Mouse (Mus musculus) neural tube, embryonic 15.5 days (tissue): ENCODE results near the gene Spata17. TPM values are rescaled to one million over a fixed set of nuclear protein-coding genes. Genes with fewer than 3 reads are reported as not detected.
A peak's percentile ranks its signal among the peaks of the same experiment; 100 is the strongest.

ENCODE experiments used
- ATAC-seq: fragments of 200-750 bp; cut with Nextera tagmentation; 2 replicates; pipeline ENCODE4 v1.8.0; 2017; ENCODE audit warnings: mild to moderate bottlenecking, moderate TSS enrichment, moderate library complexity; ENCODE audit not compliant: low FRiP score
- H3K27ac ChIP-seq: fragments of 300-500 bp; sonication (generic); replicated peaks from 2 replicates; pipeline ENCODE4 v1.5.1; 2015; ENCODE audit warnings: mild to moderate bottlenecking, inconsistent platforms
- H3K27me3 ChIP-seq: fragments of 300-500 bp; sonication (generic); replicated peaks from 2 replicates; pipeline ENCODE4 v1.6.1; 2015; ENCODE audit warnings: inconsistent platforms
- H3K36me3 ChIP-seq: fragments of 300-500 bp; sonication (generic); 2 replicates; pipeline ENCODE4 v1.6.1; 2015; ENCODE audit warnings: inconsistent platforms
- H3K4me1 ChIP-seq: fragments of 300-500 bp; sonication (generic); 2 replicates; pipeline ENCODE4 v1.6.1; 2015; ENCODE audit warnings: inconsistent platforms
- H3K4me2 ChIP-seq: fragments of 300-500 bp; sonication (generic); 2 replicates; pipeline ENCODE4 v1.6.1; 2015; ENCODE audit warnings: inconsistent platforms, mild to moderate bottlenecking, moderate library complexity
- H3K4me3 ChIP-seq: fragments of 300-500 bp; sonication (generic); replicated peaks from 2 replicates; pipeline ENCODE4 v1.5.1; 2015; ENCODE audit warnings: mild to moderate bottlenecking, inconsistent platforms
- H3K9ac ChIP-seq: fragments of 300-500 bp; sonication (generic); replicated peaks from 2 replicates; pipeline ENCODE4 v1.6.1; 2015; ENCODE audit warnings: mild to moderate bottlenecking, inconsistent platforms
- H3K9me3 ChIP-seq: fragments of 300-500 bp; sonication (generic); replicated peaks from 2 replicates; pipeline ENCODE4 v1.6.1; 2016; ENCODE audit warnings: inconsistent platforms
- WGBS: fragments of 180-500 bp; shearing (Covaris S2); methylation state at CpG from one replicate; pipeline ENCODE4 v1.1.7; 2015; ENCODE audit warnings: mixed read lengths; 5-methylcytosine and 5-hydroxymethylcytosine counted together
- polyA plus RNA-seq: library from polyadenylated mRNA; unstranded; fragments of >200 nt; fragmentation: Nextera tagmentation; extraction: Ambion mirVana; gene quantifications from 2 replicates; pipeline ENCODE4 v1.2.1, GENCODE M21; 2015

The Spata17 gene
- polyA plus RNA-seq, 1 experiment from 2014 or later = 2.0 TPM

GRCm38 (mm10) chr1:187119300-187119699 is 96.0 kb downstream of the Spata17 start:
- Histone ChIP-seq H3K9ac (no peak overlapping the region), H3K27ac (no peak overlapping the region), H3K4me2 (no peak overlapping the region), H3K36me3 (no peaks in the 10 kb centered on the region), H3K4me1 (no peaks in the 10 kb centered on the region), H3K4me3 (no peak overlapping the region), H3K27me3 (0 out of 2 replicates have a peak, but pooled peaks cover 4% of the 10 kb centered on the region), H3K9me3 (no peaks in the 10 kb centered on the region)
- WGBS = 94% methylated on average over 6 of the region's 6 CpGs
- no peak for ATAC-seq

DNA sequence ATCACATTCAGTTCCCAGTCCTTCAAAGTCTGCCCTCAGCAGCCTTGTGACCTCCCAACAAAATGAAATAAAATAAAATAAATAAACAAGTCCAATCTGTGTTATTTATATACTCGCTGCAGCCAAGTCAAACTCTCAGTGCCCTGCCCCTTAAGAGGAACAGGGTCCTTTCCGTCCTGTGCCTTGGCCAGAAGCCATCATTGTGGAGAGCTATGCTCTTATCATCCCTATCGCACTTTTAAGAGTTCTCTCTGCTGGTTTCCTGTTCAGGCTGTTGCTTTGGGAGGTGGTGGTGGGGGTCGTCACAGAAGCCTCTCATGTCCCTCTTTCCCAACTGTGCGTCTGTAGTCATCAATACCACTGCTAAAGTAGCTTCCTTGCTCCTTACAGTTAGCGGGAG is 97.2 kb downstream of the Spata17 start:
- 0 out of 2 replicates have a peak, but pooled peaks cover 4% of the 10 kb centered on the region for H3K27me3 ChIP-seq
- no peak overlapping the region for H3K9ac ChIP-seq
- no peak overlapping the region for H3K4me3 ChIP-seq
- no peak overlapping the region for H3K4me2 ChIP-seq
- no peaks in the 10 kb centered on the region for H3K9me3 ChIP-seq
- 87% methylated on average over 6 of the region's 6 CpGs for WGBS
- no peaks in the 10 kb centered on the region for H3K36me3 ChIP-seq
- H3K4me1 ChIP-seq = no peaks in the 10 kb centered on the region
- H3K27ac ChIP-seq = no peak overlapping the region
- ATAC-seq = no peak

DNA sequence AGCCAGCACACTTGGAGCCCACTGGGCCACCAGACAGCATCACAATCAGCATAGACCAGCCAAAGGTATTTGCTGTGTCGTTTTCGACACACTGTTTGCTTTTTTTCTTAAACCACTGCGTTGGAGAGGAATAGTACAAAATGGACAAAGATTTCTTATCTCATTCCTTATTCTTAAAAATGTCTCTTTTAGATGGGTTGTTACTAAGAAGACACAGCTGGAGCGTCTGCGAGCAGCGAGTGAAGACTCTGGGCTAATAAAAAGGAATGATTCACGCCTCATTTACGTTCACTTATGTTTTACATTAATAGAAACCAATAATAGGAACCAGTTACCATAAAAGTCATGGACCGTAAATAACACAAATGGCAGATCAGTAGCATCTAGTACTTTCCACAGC is 101.5 kb downstream of the Spata17 start:
- Histone ChIP-seq H3K9ac (no peak overlapping the region), H3K4me3 (no peak overlapping the region), H3K9me3 (no peaks in the 10 kb centered on the region), H3K27ac (no peak overlapping the region), H3K4me2 (no peak overlapping the region), H3K27me3 (no peaks in the 10 kb centered on the region; the same call in 1 of the 2 replicates), H3K36me3 (no peaks in the 10 kb centered on the region), H3K4me1 (no peaks in the 10 kb centered on the region)
- whole genome bisulfite sequencing = 46% methylated on average over 9 of the region's 9 CpGs
- ATAC-seq = no peak

- no peak overlapping the region for H3K4me3 ChIP-seq
- H3K27me3 ChIP-seq = 0 out of 2 replicates have a peak, but pooled peaks cover 4% of the 10 kb centered on the region
- 81% methylated on average over 4 of the region's 4 CpGs for WGBS
- H3K9ac ChIP-seq = no peak overlapping the region
- H3K27ac ChIP-seq = no peak overlapping the region
- no peaks in the 10 kb centered on the region for H3K4me1 ChIP-seq
- no peak for ATAC-seq
- no peaks in the 10 kb centered on the region for H3K9me3 ChIP-seq
- no peaks in the 10 kb centered on the region for H3K36me3 ChIP-seq
- H3K4me2 ChIP-seq = no peak overlapping the region
Measured at GRCm38 (mm10) chr1:187102130-187102529, 113.1 kb downstream of the Spata17 start.

DNA sequence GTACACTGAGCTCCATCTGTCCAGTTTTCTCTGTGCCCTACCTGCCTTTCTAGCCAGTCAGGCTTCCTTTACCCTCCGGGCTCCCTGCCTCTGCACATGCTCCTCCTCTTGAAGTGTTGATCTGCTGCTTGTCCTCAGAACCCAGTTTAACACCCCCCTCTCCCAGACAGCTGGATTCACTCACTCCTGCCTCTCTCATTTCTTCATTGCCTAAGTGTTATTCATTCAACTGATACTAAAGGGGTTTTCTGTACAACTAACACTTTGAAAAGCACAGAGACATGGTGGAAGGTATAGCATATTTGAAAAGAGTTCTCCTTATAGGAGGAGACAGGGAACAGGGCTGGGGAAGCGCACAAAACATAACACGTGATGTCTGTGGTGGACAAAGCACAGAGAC is 114.1 kb downstream of the Spata17 start:
- H3K9me3 ChIP-seq = no peaks in the 10 kb centered on the region
- 0 out of 2 replicates have a peak, but pooled peaks cover 4% of the 10 kb centered on the region for H3K27me3 ChIP-seq
- WGBS = 81% methylated on average over 3 of the region's 3 CpGs
- H3K4me2 ChIP-seq = no peak overlapping the region
- no peak for ATAC-seq
- H3K27ac ChIP-seq = no peak overlapping the region
- H3K36me3 ChIP-seq = no peaks in the 10 kb centered on the region
- H3K9ac ChIP-seq = no peak overlapping the region
- no peaks in the 10 kb centered on the region for H3K4me1 ChIP-seq
- H3K4me3 ChIP-seq = no peak overlapping the region

DNA sequence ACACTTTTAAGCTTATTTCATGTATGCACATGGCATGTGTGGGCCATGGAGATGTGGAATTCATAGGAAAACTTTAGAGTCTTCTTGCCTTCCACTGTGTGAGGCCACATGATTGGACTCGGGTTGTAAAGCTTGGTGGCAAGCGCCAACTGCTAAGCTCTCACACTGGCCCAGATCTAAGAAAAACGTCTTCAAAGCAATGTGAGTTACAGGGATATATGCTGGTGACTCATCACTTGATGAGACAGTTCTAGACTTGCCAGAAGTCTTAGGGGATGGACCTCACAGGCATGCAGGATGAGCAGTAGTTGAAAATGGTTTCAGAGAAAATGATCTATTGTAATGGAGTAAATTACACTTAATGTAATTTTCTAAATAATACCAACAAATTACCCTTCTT is 114.6 kb downstream of the Spata17 start:
- ATAC-seq = no peak
- 0 out of 2 replicates have a peak, but pooled peaks cover 9% of the 10 kb centered on the region for H3K27me3 ChIP-seq
- WGBS = 84% methylated on average over 3 of the region's 3 CpGs
- H3K36me3 ChIP-seq = no peaks in the 10 kb centered on the region
- no peak overlapping the region for H3K4me2 ChIP-seq
- no peak overlapping the region for H3K27ac ChIP-seq
- no peaks in the 10 kb centered on the region for H3K9me3 ChIP-seq
- no peak overlapping the region for H3K4me3 ChIP-seq
- H3K9ac ChIP-seq = no peak overlapping the region
- no peaks in the 10 kb centered on the region for H3K4me1 ChIP-seq

DNA sequence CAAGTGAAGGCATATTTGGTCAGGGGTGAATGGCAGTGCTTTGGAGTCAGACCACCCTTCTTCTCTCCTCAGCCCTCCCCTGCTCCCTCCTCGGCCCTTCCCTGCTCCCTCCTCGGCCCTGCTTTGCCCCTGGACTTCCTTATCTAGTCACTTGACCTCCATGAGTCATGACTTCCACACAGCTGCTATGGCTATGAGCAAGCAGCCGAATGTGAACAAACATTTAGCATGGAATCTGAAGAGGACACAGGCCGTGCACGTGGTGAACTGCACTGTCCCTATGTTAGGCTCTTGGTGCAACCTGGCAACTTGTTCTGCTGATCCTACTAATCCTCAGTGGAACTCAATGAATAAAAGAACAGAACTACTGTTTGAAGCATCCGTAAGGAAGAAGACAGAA is 117.0 kb downstream of the Spata17 start:
- Histone ChIP-seq H3K9ac (no peak overlapping the region), H3K4me2 (no peak overlapping the region), H3K36me3 (no peaks in the 10 kb centered on the region), H3K4me3 (no peak overlapping the region), H3K4me1 (no peaks in the 10 kb centered on the region), H3K9me3 (no peaks in the 10 kb centered on the region), H3K27ac (no peak overlapping the region), H3K27me3 (0 out of 2 replicates have a peak, but pooled peaks cover 11% of the 10 kb centered on the region)
- 82% methylated on average over 6 of the region's 6 CpGs for whole genome bisulfite sequencing
- ATAC-seq = no peak

- Histone ChIP-seq H3K4me1 (no peaks in the 10 kb centered on the region), H3K9me3 (no peaks in the 10 kb centered on the region), H3K9ac (no peak overlapping the region), H3K27me3 (0 out of 2 replicates have a peak, but pooled peaks cover 6% of the 10 kb centered on the region), H3K4me3 (no peak overlapping the region), H3K36me3 (no peaks in the 10 kb centered on the region), H3K4me2 (no peak overlapping the region), H3K27ac (no peak overlapping the region)
- WGBS = 64% methylated on average over 14 of the region's 14 CpGs
- ATAC-seq = no peak
Measured at GRCm38 (mm10) chr1:187092546-187092945, 122.7 kb downstream of the Spata17 start.

- 79% methylated on average over 3 of the region's 3 CpGs for WGBS
- ATAC-seq = no peak
Measured at GRCm38 (mm10) chr1:187088660-187089395, 126.4 kb downstream of the Spata17 start.

GRCm38 (mm10) chr1:187086027-187086426 is 129.2 kb downstream of the Spata17 start:
- Histone ChIP-seq H3K9me3 (no peaks in the 10 kb centered on the region), H3K4me3 (no peak overlapping the region)
- 78% methylated on average over 6 of the region's 6 CpGs for WGBS

More at GRCm38 (mm10) chr1:187088660-187089395, 126.4 kb downstream of the Spata17 start:
- Histone ChIP-seq H3K27ac (no peak overlapping the region), H3K9ac (no peak overlapping the region), H3K9me3 (no peaks in the 10 kb centered on the region), H3K4me1 (no peaks in the 10 kb centered on the region), H3K27me3 (no peaks in the 10 kb centered on the region), H3K36me3 (no peaks in the 10 kb centered on the region), H3K4me3 (no peak overlapping the region), H3K4me2 (no peak overlapping the region)

DNA sequence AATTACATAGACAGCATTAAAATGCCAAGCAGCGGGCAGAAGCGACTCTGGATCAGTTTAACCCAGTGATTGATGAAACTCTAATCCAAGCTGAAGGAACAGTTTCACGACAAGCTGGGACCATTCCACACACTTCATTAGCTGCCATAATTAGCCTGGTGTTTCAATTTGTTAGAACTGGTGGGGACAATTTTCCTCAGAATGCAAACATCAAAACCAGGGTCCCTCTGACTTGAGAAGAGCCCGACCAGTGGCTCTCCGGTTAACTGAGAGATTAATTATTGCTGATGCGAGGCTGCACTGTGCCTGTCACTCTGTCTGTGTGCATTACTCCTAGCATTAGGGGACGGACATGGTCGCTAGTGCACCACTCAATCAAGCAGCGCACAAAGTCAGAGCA is 137.9 kb downstream of the Spata17 start:
- Histone ChIP-seq H3K4me3 (no peak overlapping the region), H3K9ac (no peak overlapping the region), H3K4me2 (peak overlapping the region; percentile 3; the same call in 1 of the 2 replicates), H3K4me1 (peaks cover 10% of the 10 kb centered on the region), H3K27ac (no peak overlapping the region), H3K27me3 (peaks cover 10% of the 10 kb centered on the region), H3K9me3 (0 out of 2 replicates have a peak, but pooled peaks cover 3% of the 10 kb centered on the region), H3K36me3 (no peaks in the 10 kb centered on the region)
- no peak for ATAC-seq
- 29% methylated on average over 9 of the region's 9 CpGs for WGBS

More at GRCm38 (mm10) chr1:187086027-187086426, 129.2 kb downstream of the Spata17 start:
- Histone ChIP-seq H3K9ac (no peak overlapping the region), H3K4me1 (no peaks in the 10 kb centered on the region), H3K4me2 (no peak overlapping the region), H3K36me3 (no peaks in the 10 kb centered on the region), H3K27me3 (no peaks in the 10 kb centered on the region), H3K27ac (no peak overlapping the region)
- no peak for ATAC-seq

DNA sequence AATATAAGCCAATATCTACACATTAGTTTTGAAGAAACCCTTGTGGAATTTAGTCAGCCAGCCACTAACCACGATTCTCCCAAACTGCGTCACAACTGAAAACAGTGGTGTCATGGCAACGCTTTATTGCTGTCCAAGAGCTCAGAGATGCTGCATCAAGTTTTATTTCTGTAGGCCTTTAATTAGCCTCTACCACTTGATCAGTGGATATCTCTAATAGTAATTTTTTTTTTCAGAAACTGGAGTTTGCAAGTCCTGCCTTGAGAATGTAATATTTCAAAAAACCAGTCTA is 138.3 kb downstream of the Spata17 start:
- ATAC-seq = no peak
- 28% methylated on average over 3 of the region's 3 CpGs for WGBS
- Histone ChIP-seq H3K27ac (no peak overlapping the region), H3K9me3 (0 out of 2 replicates have a peak, but pooled peaks cover 3% of the 10 kb centered on the region), H3K4me3 (no peak overlapping the region), H3K9ac (no peak overlapping the region), H3K4me1 (peaks cover 10% of the 10 kb centered on the region), H3K36me3 (no peaks in the 10 kb centered on the region), H3K4me2 (no peak overlapping the region), H3K27me3 (peaks cover 10% of the 10 kb centered on the region)
